Mouse (Mus musculus) adrenal gland, adult (tissue): Measurements from ENCODE around the gene Hccs.
"Not testable (repeated sequence)": the region's sequence is repeated elsewhere in the genome, so short reads cannot be mapped to it uniquely, and the experiment has no call there.

Experiments
- DNase-seq, 2 experiments: peaks; one replicate each; pipeline ENCODE4 v3.0.0; 2022 to 2023; ENCODE audit warnings: low spot score in 1 of 2; ENCODE audit not compliant: inconsistent age in 2 of 2

The Hccs gene

DNA sequence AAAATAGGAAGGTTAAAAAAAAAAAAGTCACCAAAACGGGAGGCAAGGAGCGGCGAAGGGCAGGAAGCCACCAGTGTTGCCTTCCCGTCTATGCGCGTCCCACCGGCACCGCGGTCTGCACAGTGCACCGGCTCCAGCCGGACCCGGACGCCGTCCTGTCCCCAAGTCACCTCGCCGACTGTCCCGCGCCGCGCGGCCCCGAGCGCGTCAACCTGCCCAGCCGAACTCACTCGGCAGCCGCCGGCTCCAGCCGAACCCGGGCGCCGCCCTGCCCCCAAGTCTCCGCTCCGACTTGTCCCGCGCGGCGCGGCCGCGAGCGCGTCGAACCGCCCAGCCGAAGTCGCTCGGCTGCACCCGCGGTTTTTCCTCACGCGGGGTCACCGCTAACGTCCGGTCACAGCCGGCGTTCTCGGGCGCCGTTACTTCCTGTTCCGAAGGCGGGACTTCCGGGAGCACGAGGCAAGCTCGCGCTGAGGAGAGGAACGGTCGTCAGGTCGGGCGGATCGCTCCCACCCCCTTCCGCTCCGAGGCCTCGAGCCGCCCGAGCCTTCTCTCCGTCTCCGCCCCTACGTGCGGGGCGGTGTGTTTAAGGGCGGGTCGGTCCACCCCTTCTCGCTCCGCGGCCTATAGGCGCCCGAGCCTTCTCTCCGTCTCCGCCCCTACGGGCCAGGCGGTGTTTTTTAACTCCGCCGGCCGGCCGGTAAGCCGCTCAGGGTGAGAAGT, at the start of gene Hccs:
Hccs (minus strand) TSS at position 428 of the 723 bp plus-strand sequence.
- DNase-seq, result peak; percentile 94 to 95

DNA sequence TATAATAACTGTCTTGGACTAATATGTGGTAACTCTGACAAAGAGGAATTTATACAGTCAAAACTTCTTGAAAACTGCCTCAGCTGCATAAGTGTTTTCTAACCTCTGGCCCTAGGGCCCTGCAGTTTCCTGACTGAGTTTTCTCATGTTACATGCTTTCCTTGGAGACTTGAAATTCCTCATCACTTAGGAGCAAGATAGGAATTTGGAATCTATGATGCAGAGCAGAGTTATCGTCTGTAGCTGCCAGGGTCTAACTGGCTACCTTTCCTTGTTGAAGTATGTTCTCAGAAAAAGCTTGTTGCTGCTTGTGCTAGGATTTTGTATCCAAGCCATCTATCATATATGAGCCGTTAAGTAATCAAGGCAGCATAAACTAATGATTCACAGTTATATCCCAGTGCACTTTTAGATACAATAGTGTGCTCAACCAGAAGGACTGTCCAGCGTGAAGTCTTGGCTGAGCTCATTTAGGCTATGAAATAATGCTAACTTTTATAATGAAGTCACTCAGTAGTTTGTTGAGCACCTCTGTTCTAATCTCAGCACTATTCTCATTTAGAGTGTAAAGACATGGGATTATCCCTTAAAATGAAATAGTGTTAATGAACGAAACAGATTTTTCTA, 37.1 kb upstream of the Hccs start:
- no peak for DNase-seq

GRCm38 (mm10) chrX:169338213-169338612, 18.0 kb upstream of the Hccs start:
- DNase-seq, result no peak

- DNase-seq, result no peak
Measured at GRCm38 (mm10) chrX:169337559-169337958, 17.4 kb upstream of the Hccs start.

- DNase-seq, result peak; percentile 13 to 77
Measured at GRCm38 (mm10) chrX:169332264-169332663, 12.1 kb upstream of the Hccs start.

- DNase-seq, result no peak
Measured at GRCm38 (mm10) chrX:169325929-169326595, 5.9 kb upstream of the Hccs start.

DNA sequence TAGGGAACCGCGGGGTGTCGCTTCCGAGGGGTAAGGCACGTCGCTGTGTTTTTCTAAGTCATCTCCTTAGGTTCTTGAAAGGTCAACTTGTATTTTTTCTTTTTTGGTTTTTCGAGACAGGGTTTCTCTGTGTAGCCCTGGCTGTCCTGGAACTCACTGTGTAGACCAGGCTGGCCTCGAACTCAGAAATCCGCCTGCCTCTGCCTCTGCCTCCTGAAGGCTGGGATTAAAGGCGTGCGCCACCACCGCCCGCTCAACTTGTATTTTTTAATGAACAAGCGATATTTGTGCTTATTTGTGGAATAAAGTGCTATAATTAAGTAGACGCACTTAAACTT, 465 bp upstream of the Hccs start:
- DNase-seq, result not testable (repeated sequence)

DNA sequence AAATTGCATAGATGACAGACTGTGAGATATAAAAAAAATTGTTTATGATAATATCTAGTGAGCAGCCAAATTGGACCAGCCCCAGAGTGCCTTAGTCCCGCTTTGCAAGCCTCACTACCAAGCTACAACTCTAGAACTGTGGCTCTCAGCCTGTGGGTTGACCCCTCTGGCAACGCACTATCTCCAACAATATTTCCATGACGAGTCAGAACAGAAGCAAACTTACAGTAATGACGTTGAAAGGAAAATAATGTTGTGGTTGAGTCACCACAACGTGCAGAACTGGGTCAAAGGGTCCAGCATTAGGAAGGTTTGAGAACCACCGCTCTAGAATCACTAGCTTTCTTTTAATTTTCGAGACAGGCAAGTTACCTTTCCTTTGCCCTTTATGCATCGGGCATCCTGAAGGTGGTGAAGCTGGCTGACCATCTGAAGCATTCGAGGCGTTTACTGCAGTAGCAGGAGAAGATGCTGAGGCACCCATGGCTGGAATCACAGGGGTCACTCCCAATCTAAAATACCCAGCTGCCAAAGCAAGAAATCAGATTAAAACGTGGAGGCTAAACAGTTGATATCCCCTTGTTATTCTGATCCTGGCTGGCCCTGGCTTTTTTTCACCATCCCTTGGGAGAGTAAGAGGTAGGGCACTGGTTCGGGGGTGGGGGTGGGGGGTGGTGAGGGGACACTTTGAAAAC, 959 bp downstream of the Hccs start:
- DNase-seq, result peak in 1 of 2 experiments; percentile 35

- DNase-seq, result no peak
Measured at GRCm38 (mm10) chrX:169308559-169308958, 11.6 kb downstream of the Hccs start.

- DNase-seq, result peak; percentile 7 to 68
Measured at GRCm38 (mm10) chrX:169303945-169304344, 16.2 kb downstream of the Hccs start.

GRCm38 (mm10) chrX:169302271-169303045, 17.7 kb downstream of the Hccs start:
- peak; percentile 3 to 56 for DNase-seq

DNA sequence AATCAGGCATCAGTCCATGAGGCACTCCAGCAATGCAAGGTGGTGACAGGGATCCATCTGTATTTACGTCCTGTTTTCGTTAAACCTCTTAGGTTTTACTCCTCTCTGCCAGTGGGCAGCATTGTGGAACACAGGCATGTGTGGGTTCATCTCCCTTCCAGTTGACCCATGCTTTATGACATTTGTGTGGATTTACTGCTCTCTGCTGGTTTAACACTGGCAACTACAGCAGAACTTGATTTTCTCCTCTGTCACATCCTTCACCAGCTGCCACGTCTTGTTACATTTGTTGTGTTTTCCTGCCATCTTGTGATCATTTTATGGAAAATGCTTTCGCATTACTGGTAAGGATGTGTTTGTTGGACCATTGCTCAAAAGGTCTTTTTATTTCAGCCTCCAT, 20.6 kb downstream of the Hccs start:
- peak in 1 of 2 experiments; percentile 47 for DNase-seq

- no peak for DNase-seq
Measured at GRCm38 (mm10) chrX:169263433-169264172, 56.6 kb downstream of the Hccs start.

GRCm38 (mm10) chrX:169262212-169262611, 58.0 kb downstream of the Hccs start:
- DNase-seq, result no peak

DNA sequence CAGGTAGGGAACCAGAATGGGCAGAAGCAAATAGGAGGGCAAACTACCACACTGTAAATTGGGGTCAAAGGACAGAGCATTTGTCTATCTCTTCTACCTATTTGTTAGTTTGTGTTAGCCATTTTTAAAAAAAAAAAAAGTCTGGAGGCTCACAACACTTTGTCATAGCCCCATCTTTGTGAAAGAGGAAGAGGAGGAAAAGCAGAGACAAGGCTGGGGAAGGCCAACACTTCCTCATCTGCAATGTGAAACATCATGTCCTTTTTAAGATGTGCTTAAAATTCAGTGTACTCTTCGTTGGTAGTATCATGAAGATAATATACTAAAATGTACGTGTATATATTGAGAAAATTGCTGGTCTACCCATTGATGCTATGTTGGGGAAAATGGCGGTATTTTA, 59.1 kb downstream of the Hccs start:
- no peak for DNase-seq

DNA sequence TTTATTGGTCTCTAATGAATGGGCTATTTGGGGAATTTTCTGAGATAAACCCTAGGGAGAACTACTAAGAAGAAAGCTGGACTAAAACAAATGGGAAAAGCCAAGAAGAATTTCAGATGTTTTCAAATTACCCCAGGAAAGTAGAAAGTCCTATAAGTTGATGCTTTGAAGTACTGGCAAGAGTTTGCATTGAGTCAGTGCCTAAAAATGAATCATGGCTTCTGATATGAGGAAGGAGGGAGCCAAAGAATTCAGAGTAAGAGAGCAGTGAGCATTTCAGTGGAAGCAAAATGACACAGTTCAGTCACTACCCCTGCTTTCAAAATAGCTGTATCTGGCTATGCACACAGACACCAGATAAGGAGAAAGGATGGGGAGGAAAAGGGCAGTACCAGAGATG, 63.4 kb downstream of the Hccs start:
- DNase-seq, result no peak

- DNase-seq, result no peak
Measured at GRCm38 (mm10) chrX:169255915-169256314, 64.3 kb downstream of the Hccs start.

- DNase-seq, result no peak
Measured at GRCm38 (mm10) chrX:169222357-169223062, 97.7 kb downstream of the Hccs start.

DNA sequence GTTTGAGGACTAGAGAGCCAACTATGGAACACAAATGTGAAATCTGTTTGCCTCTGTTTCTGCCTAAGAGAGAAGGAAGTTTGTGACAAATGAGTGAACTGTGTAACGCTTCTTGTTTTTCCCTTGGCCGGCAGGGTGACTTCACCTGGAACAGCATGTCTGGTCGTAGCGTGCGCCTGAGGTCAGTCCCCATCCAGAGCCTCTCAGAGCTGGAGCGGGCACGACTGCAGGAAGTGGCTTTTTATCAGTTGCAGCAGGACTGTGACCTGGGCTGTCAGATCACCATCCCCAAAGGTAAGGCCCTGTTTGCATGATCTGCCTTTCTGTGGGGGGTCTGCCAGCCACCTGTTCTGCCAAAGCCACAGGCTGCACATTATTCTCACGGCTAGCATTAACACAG, 100.1 kb downstream of the Hccs start:
- no peak for DNase-seq

DNA sequence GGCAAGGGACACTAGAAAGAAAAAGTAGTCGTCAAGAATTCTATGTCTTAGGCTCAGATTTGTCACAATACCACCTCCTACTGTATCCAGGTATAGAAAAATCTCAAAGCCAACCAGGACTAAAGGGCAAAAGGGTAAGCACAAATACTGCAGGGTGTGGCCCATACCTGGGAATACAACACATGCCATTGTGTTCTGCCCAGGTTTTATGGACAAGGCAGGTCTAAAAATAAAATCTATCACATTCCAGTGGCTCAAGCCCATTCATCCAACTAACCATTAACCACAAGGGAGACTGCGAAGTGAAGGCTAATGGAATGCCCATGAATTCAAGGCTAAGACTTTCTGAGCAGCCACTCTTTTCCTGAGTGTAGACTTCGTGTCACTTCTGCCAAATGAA, 110.2 kb downstream of the Hccs start:
- DNase-seq, result no peak
